Comparison of ENCODE assay signal across 9 mouse cellular contexts in genomic region chr16:20895734-20896133, GRCm38 (mm10).
DNase-seq lines count a peak whose midpoint lies in the region; ATAC-seq lines count a peak whose summit lies in the region.
"Had no signal": no experiment of that assay in that cellular context is flagged by ENCODE, and none has a peak within 500 bp of the region (broad histone marks: within the 10 kb centered on the region; RNA-seq: fewer than 3 reads in every experiment).

No protein-coding gene starts in this region.

- no peak overlapping the region for H3K9ac ChIP-seq in kidney, embryonic 15.5 days
- H3K9ac ChIP-seq: liver, embryonic 13.5 days had no signal

- no peak overlapping the region for H3K4me2 ChIP-seq in kidney, embryonic 15.5 days
- H3K4me2 ChIP-seq: liver, embryonic 13.5 days had no signal

- no peak for ATAC-seq in kidney, embryonic 15.5 days (replicated peaks; ENCODE audit: low FRiP score)
- no peak for ATAC-seq in megakaryocyte, adult 5-6 weeks (ENCODE audit: poor library complexity, severe bottlenecking)

- no peaks in the 10 kb centered on the region for H3K27me3 ChIP-seq in kidney, embryonic 15.5 days
- H3K27me3 ChIP-seq: liver, embryonic 13.5 days had no signal

- H3K36me3 ChIP-seq in kidney, embryonic 15.5 days, result no peaks in the 10 kb centered on the region
- H3K36me3 ChIP-seq: liver, embryonic 13.5 days had no signal

- no peaks in the 10 kb centered on the region for H3K9me3 ChIP-seq in kidney, embryonic 15.5 days (replicated peaks)
- H3K9me3 ChIP-seq: liver, embryonic 13.5 days had no signal

- WGBS in kidney, embryonic 15.5 days, result 50% methylated on average over 2 of the region's 2 CpGs

- no peak overlapping the region for H3K27ac ChIP-seq in kidney, embryonic 15.5 days
- H3K27ac ChIP-seq: liver, embryonic 13.5 days had no signal

- no peaks in the 10 kb centered on the region for H3K4me1 ChIP-seq in kidney, embryonic 15.5 days
- H3K4me1 ChIP-seq: liver, embryonic 13.5 days had no signal

- no peak overlapping the region for H3K4me3 ChIP-seq in kidney, embryonic 15.5 days (replicated peaks)
- H3K4me3 ChIP-seq: liver, embryonic 13.5 days had no signal

- peak; percentile 12 for DNase-seq in adrenal gland, adult 2 months
- DNase-seq in adrenal gland, adult 18-20 months (ENCODE audit: low spot score in 2 of 2), result no peak
- DNase-seq in kidney, postnatal 10 days, result peak; percentile 18
- peak; percentile 56 for DNase-seq in adipocyte (ENCODE audit: low spot score)
- DNase-seq in layer of hippocampus, postnatal 14 days (ENCODE audit: low spot score in 2 of 2), result peak; percentile 2 to 51
- DNase-seq in urinary bladder, postnatal 10 days (ENCODE audit: low spot score), result no peak
- DNase-seq: liver, embryonic 13.5 days had no signal

Comparison
In these comparisons a context has a peak if more than half of its experiments do, and no peak if none do; other contexts are left out.
1. DNase-seq: peak in adrenal gland, adult 2 months (single experiment), kidney, postnatal 10 days (single experiment), adipocyte (single experiment) and layer of hippocampus, postnatal 14 days (2 of 2); none in adrenal gland, adult 18-20 months (0 of 2) and urinary bladder, postnatal 10 days (single experiment).